Mouse (Mus musculus) CH12.LX (cell line): ENCODE results near the gene Prmt2. TPM values are rescaled to one million over a fixed set of nuclear protein-coding genes. Genes with fewer than 3 reads are reported as not detected.

Experiments used
- DNase-seq: peaks from one replicate; pipeline ENCODE4 v3.0.0-alpha.2; 2013; ENCODE audit errors: extremely low read depth
- H3K27ac ChIP-seq: 2 replicates; pipeline ENCODE4 v1.5.1; 2012; ENCODE audit warnings: low read depth, mild to moderate bottlenecking, control low read depth, moderate library complexity; ENCODE audit not compliant: insufficient read depth
- H3K27me3 ChIP-seq: replicated peaks from 2 replicates; pipeline ENCODE3; 2012; ENCODE audit warnings: inconsistent platforms
- H3K36me3 ChIP-seq, 2 experiments: replicated peaks in 1 of 2; 2 replicates each; pipeline versions ENCODE3 to v1.6.1; 2012; ENCODE audit warnings: inconsistent platforms in 1 of 2, low read length in 1 of 2, mild to moderate bottlenecking in 1 of 2, mixed read lengths in 1 of 2, moderate library complexity in 1 of 2; ENCODE audit not compliant: control insufficient read depth in 1 of 2, insufficient read depth in 1 of 2
- H3K4me1 ChIP-seq, 2 experiments: 2 replicates each; pipeline ENCODE4 v1.6.1; 2012; ENCODE audit warnings: inconsistent platforms in 1 of 2, moderate library complexity in 1 of 2; ENCODE audit not compliant: insufficient read depth in 2 of 2, control insufficient read depth in 1 of 2
- H3K4me2 ChIP-seq: 2 replicates; pipeline ENCODE4 v1.6.1; 2012; ENCODE audit warnings: low read depth, mild to moderate bottlenecking, control low read depth; ENCODE audit not compliant: poor library complexity, insufficient read depth, severe bottlenecking
- H3K4me3 ChIP-seq, 3 experiments: fragments of 150-350 bp in 1 of 3; sonication (generic) in 1 of 3; replicated peaks in 1 of 3; 2 replicates each; pipeline versions ENCODE3 to v1.5.1; 2011 to 2012; ENCODE audit warnings: low read depth in 2 of 3, low read length in 2 of 3, mild to moderate bottlenecking in 2 of 3, moderate library complexity in 2 of 3, control low read depth in 1 of 3, improper control_type of control experiment in 1 of 3, inconsistent platforms in 1 of 3, mixed read lengths in 1 of 3; ENCODE audit not compliant: poor library complexity in 1 of 3
- H3K79me2 ChIP-seq: replicated peaks from 2 replicates; pipeline ENCODE4 v1.6.1; 2012; ENCODE audit warnings: mild to moderate bottlenecking, moderate library complexity; ENCODE audit not compliant: control insufficient read depth, poor library complexity, insufficient read depth, severe bottlenecking; ENCODE audit errors: extremely low read depth
- H3K9ac ChIP-seq: 2 replicates; pipeline ENCODE4 v1.6.1; 2012; ENCODE audit warnings: low read depth, mild to moderate bottlenecking, control low read depth, moderate library complexity; ENCODE audit not compliant: insufficient read depth
- H3K9me3 ChIP-seq: replicated peaks from 2 replicates; pipeline ENCODE3; 2012; ENCODE audit warnings: low read length, inconsistent platforms, mixed read lengths
- BHLHE40 ChIP-seq: IDR thresholded peaks from 2 replicates; pipeline ENCODE4 v1.6.1; 2011; ENCODE audit warnings: mild to moderate bottlenecking, low read depth, low read length, improper control_type of control experiment
- CHD1 ChIP-seq: IDR thresholded peaks from 2 replicates; pipeline ENCODE4 v1.6.1; 2012; ENCODE audit warnings: low read depth, low read length, improper control_type of control experiment, inconsistent platforms
- CHD2 ChIP-seq: IDR thresholded peaks from 2 replicates; pipeline ENCODE4 v1.6.1; 2011; ENCODE audit warnings: low read length, improper control_type of control experiment
- E2F4 ChIP-seq: IDR thresholded peaks from 2 replicates; pipeline ENCODE4 v1.6.1; 2011; ENCODE audit warnings: low read depth, low read length, improper control_type of control experiment; ENCODE audit not compliant: insufficient replicate concordance
- ELF1 ChIP-seq: IDR thresholded peaks from 2 replicates; pipeline ENCODE4 v1.6.1; 2014; ENCODE audit warnings: low read depth, mild to moderate bottlenecking, inconsistent platforms, low read length, improper control_type of control experiment
- EP300 ChIP-seq: IDR thresholded peaks from 2 replicates; pipeline ENCODE4 v1.6.1; 2011; ENCODE audit warnings: low read length, improper control_type of control experiment
- ETS1 ChIP-seq: conservative IDR thresholded peaks from 2 replicates; pipeline ENCODE4 v1.6.1; 2012; ENCODE audit warnings: low read depth, mild to moderate bottlenecking, inconsistent platforms, low read length, improper control_type of control experiment, moderate library complexity
- IRF4 ChIP-seq: IDR thresholded peaks from 2 replicates; pipeline ENCODE4 v1.6.1; 2014; ENCODE audit warnings: low read depth, mild to moderate bottlenecking, inconsistent platforms, low read length, improper control_type of control experiment
- JUN ChIP-seq: IDR thresholded peaks from 2 replicates; pipeline ENCODE4 v1.6.1; 2011; ENCODE audit warnings: low read depth, mild to moderate bottlenecking, low read length, improper control_type of control experiment, moderate library complexity; ENCODE audit not compliant: insufficient read depth
- JUND ChIP-seq: conservative IDR thresholded peaks from 2 replicates; pipeline ENCODE4 v1.6.1; 2011; ENCODE audit warnings: low read depth, low read length, improper control_type of control experiment
- MAFK ChIP-seq: IDR thresholded peaks from 2 replicates; pipeline ENCODE4 v1.6.1; 2011; ENCODE audit warnings: low read length, improper control_type of control experiment; ENCODE audit not compliant: insufficient replicate concordance
- MAX ChIP-seq: IDR thresholded peaks from 2 replicates; pipeline ENCODE4 v1.6.1; 2011; ENCODE audit warnings: low read length, improper control_type of control experiment
- MAZ ChIP-seq: IDR thresholded peaks from 2 replicates; pipeline ENCODE4 v1.6.1; 2012; ENCODE audit warnings: low read depth, mild to moderate bottlenecking, inconsistent platforms, low read length, improper control_type of control experiment, moderate library complexity
- NELFE ChIP-seq: IDR thresholded peaks from 2 replicates; pipeline ENCODE4 v1.6.1; 2011; ENCODE audit warnings: low read depth, low read length, improper control_type of control experiment
- NRF1 ChIP-seq: IDR thresholded peaks from 2 replicates; pipeline ENCODE4 v1.6.1; 2014; ENCODE audit warnings: low read depth, mild to moderate bottlenecking, inconsistent platforms, low read length, improper control_type of control experiment, moderate library complexity
- RCOR1 ChIP-seq: conservative IDR thresholded peaks from 2 replicates; pipeline ENCODE4 v1.6.1; 2012; ENCODE audit warnings: low read depth, mild to moderate bottlenecking, inconsistent platforms, low read length, improper control_type of control experiment
- UBTF ChIP-seq: IDR thresholded peaks from 2 replicates; pipeline ENCODE4 v1.6.1; 2012; ENCODE audit warnings: low read depth, mild to moderate bottlenecking, inconsistent platforms, low read length, improper control_type of control experiment, moderate library complexity
- USF1 ChIP-seq: IDR thresholded peaks from 2 replicates; pipeline ENCODE4 v1.6.1; 2014; ENCODE audit warnings: low read depth, mild to moderate bottlenecking, inconsistent platforms, low read length, improper control_type of control experiment
- ZC3H11A ChIP-seq: IDR thresholded peaks from 2 replicates; pipeline ENCODE4 v1.6.1; 2012; ENCODE audit warnings: low read depth, mild to moderate bottlenecking, inconsistent platforms, low read length, improper control_type of control experiment
- ZKSCAN1 ChIP-seq: IDR thresholded peaks from 2 replicates; pipeline ENCODE4 v1.6.1; 2012; ENCODE audit warnings: low read depth, inconsistent platforms, low read length, improper control_type of control experiment, borderline replicate concordance
- ZMIZ1 ChIP-seq: IDR thresholded peaks from 2 replicates; pipeline ENCODE4 v1.6.1; 2012; ENCODE audit warnings: low read depth, mild to moderate bottlenecking, inconsistent platforms, low read length, improper control_type of control experiment
- ZNF384 ChIP-seq: IDR thresholded peaks from 2 replicates; pipeline ENCODE4 v1.6.1; 2012; ENCODE audit warnings: low read depth, low read length, improper control_type of control experiment, inconsistent platforms
- dilution Hi-C: fragments of 300-500 bp; cut with MboI; formaldehyde crosslinking; loops from 2 replicates; pipeline ENCODE4 v1.14.3; 2020; ENCODE audit warnings: low sequenced_read_pairs; ENCODE audit not compliant: extremely low pct_unique_long_range_greater_than_20kb, extremely low pct_ligation_motif_present
- in situ Hi-C: fragments of 300-500 bp; cut with MboI; formaldehyde crosslinking; loops from 3 replicates; pipeline ENCODE4 v1.14.3; 2019; ENCODE audit warnings: low sequenced_read_pairs, low pct_ligation_motif_present, low pct_unique_long_range_greater_than_20kb, mixed read lengths
- polyA plus RNA-seq: library from polyadenylated mRNA; unstranded; fragments of >175 nt; gene quantifications from 2 replicates; pipeline ENCODE4 v1.2.1, GENCODE M21; 2012; ENCODE audit warnings: low read depth; ENCODE audit not compliant: insufficient read length
- total RNA-seq, 2 experiments: library from RNA; depleted of rRNA; stranded (reverse); fragments of 300-350 nt in 1 of 2; fragments of >200 nt in 1 of 2; gene quantifications; 2 replicates each; pipeline ENCODE4 v1.2.3; 2012 to 2014

Gene Prmt2
- total and polyA plus RNA-seq, 3 experiments, result 6.1 to 14.9 (median 14.4) TPM

GRCm38 (mm10) chr10:76217056-76217455, 20.6 kb downstream of the Prmt2 start:
- dilution Hi-C loops (no loop called here), in situ Hi-C loops (no loop called here)
- Histone ChIP-seq H3K36me3 (peaks cover 12 to 60% of the 10 kb centered on the region in 2 experiments), H3K9me3 (peaks cover 14% of the 10 kb centered on the region), H3K4me3 (no peak overlapping the region), H3K27me3 (no peaks in the 10 kb centered on the region), H3K4me2 (no peak overlapping the region), H3K79me2 (no peaks in the 10 kb centered on the region), H3K27ac (no peak overlapping the region), H3K9ac (no peak overlapping the region), H3K4me1 (no peaks in the 10 kb centered on the region)
- DNase-seq, result no peak
- TF ChIP-seq ZKSCAN1 (no peak), UBTF (no peak), E2F4 (no peak), ETS1 (no peak), RCOR1 (no peak), MAX (no peak), JUND (no peak), ZNF384 (no peak), USF1 (no peak), CHD2 (no peak)

- in situ Hi-C loops, result no loop called here
- TF ChIP-seq BHLHE40 (no peak), ZC3H11A (no peak), CHD2 (no peak), MAX (no peak), CHD1 (no peak), E2F4 (no peak), IRF4 (no peak), NRF1 (no peak), MAFK (no peak), JUND (no peak), USF1 (no peak), RCOR1 (no peak), ETS1 (no peak), ELF1 (no peak), EP300 (no peak), MAZ (no peak), ZMIZ1 (no peak), NELFE (no peak), JUN (no peak)
- no peak overlapping the region for H3K4me2 ChIP-seq
- DNase-seq, result no peak
- no peaks in the 10 kb centered on the region for H3K79me2 ChIP-seq
- H3K4me3 ChIP-seq, result no peak overlapping the region
- no peaks in the 10 kb centered on the region for H3K27me3 ChIP-seq
- H3K9ac ChIP-seq, result no peak overlapping the region
- dilution Hi-C loops, result no loop called here
- H3K36me3 ChIP-seq, result peaks cover 11 to 50% of the 10 kb centered on the region in 2 experiments
- no peak overlapping the region for H3K27ac ChIP-seq
- H3K9me3 ChIP-seq, result peaks cover 14% of the 10 kb centered on the region
- H3K4me1 ChIP-seq, result no peaks in the 10 kb centered on the region
Measured at GRCm38 (mm10) chr10:76214161-76214560, 23.5 kb downstream of the Prmt2 start.
